Mouse (Mus musculus): ENCODE measurements around the gene Trpv5. TPM values are rescaled to one million over a fixed set of nuclear protein-coding genes. Genes with fewer than 3 reads are reported as not detected.

Trpv5 gene
- polyA plus RNA-seq, 1 experiment from 2014 or later = 0.07 TPM

DNA sequence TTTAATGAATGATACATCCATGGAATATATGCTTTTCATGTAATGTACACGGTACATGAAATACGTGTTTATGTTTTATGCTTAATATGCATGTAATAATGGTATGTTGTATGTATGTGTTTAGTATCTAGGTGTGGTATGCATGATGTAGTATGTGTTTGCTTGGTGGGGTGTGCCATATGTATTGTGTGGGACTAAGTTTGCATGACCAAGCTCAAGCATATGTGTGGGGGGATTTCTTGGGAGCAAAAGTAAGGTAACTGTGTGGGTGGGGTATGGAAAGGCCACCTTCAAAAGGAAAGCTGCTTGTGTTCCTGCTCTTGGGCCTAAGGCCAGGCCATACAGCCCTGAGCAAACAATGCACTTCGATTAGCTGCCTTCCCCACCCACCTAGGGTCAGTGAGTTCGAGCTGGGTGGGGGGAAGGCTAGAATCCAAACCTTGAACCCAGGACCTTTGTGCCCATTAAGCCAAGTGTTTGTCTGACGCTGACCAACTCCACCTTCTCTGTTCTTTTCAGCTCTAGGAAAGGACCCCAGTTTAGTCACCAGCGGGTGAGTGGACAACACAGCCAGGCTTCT, 42.6 kb downstream of the Trpv5 start:
- Histone ChIP-seq H3K4me2 (no peak overlapping the region), H3K9ac (no peak overlapping the region), H3K4me3 (no peak overlapping the region), H3K27me3 (replicated peaks) (no peaks in the 10 kb centered on the region), H3K27ac (no peak overlapping the region), H3K4me1 (no peaks in the 10 kb centered on the region), H3K9me3 (replicated peaks) (no peaks in the 10 kb centered on the region), H3K36me3 (no peaks in the 10 kb centered on the region)
- 52% methylated on average over 6 of the region's 6 CpGs for WGBS (ENCODE audit: insufficient replicate concordance)
- peak; percentile 37; the same call in 1 of the 2 replicates for ATAC-seq

DNA sequence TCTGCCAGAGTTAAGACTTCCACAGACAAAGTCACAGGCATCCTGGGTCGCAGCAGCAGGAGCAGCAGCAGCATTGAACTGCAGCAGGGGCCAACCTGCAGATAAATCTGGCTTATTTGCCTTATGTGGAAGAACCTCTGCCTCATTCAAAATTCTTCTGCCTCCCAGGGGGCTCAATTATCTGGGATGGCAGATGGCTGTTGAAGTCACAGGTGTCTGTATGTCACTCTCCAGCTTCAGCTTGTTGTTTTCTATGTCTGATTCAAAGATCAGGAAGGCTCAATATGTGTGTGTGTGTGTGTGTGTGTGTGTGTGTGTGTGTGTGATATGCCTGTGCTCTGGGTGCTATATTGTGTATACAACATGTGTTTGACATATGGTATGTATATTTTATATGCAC, 43.2 kb downstream of the Trpv5 start:
- H3K9ac ChIP-seq = no peak overlapping the region
- H3K27ac ChIP-seq = no peak overlapping the region
- H3K36me3 ChIP-seq = no peaks in the 10 kb centered on the region
- 23% methylated on average over 1 of the region's 1 CpGs for WGBS (ENCODE audit: insufficient replicate concordance)
- H3K4me2 ChIP-seq = no peak overlapping the region
- no peaks in the 10 kb centered on the region for H3K9me3 ChIP-seq (replicated peaks)
- H3K4me3 ChIP-seq = no peak overlapping the region
- no peaks in the 10 kb centered on the region for H3K4me1 ChIP-seq
- no peaks in the 10 kb centered on the region for H3K27me3 ChIP-seq (replicated peaks)
- no peak for ATAC-seq

DNA sequence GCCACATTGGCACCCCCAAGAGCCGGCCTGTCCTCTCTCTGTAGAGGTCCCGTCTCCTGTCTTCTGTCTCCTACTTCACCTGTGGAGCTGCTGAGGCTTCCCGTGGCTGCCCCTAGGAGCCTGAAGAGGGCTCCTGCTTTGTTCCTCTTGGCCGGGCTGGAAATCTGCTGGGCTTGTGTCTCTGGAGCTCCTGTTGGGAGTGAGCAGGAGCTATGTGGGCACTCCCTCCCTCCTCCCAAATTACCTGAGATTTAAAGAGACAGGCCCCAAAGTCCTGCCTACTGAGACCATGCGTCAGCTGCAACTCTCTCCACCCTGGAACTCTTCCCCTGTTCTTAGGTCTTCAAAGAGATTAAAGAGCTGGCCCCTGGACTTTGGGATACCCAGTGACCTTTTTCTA, 44.4 kb downstream of the Trpv5 start, which contains the start of gene Trpv6:
Gene Trpv6, minus strand, starts transcription at position 228 of the 400 bp plus-strand sequence.
- Histone ChIP-seq H3K9ac (no peak within 1 kb of the TSS), H3K27me3 (replicated peaks) (no peaks in the 10 kb centered on the region), H3K4me1 (no peaks in the 10 kb centered on the region), H3K36me3 (no peaks in the 10 kb centered on the region), H3K4me3 (no peak within 1 kb of the TSS), H3K27ac (no peak within 1 kb of the TSS), H3K4me2 (no peak within 1 kb of the TSS), H3K9me3 (replicated peaks) (no peaks in the 10 kb centered on the region)
- no peak for ATAC-seq
- 34% methylated on average over 5 of the region's 5 CpGs for WGBS (ENCODE audit: insufficient replicate concordance)

DNA sequence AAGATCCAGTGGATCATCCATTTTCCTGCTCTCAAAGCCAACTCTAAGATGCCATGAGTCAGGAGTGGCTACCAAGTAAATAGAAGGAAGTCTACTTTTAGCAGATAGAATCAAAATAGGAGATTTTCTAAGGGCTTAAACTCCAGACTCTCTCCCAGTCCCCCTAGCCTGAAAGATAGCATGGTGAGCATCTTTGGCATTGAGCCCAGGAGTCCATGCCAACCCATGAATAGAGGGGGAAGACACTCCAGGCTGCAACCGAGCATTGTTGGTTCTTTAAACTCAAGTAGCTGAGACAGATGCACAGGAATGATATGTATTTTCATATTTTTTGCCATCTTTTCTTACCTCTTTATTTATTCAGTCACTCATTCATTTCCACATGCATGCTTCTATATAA, 45.4 kb downstream of the Trpv5 start:
- H3K4me1 ChIP-seq = no peaks in the 10 kb centered on the region
- H3K9ac ChIP-seq = no peak overlapping the region
- no peaks in the 10 kb centered on the region for H3K36me3 ChIP-seq
- no peaks in the 10 kb centered on the region for H3K27me3 ChIP-seq (replicated peaks)
- H3K27ac ChIP-seq = no peak overlapping the region
- no peak for ATAC-seq
- H3K4me3 ChIP-seq = no peak overlapping the region
- no peak overlapping the region for H3K4me2 ChIP-seq
- no peaks in the 10 kb centered on the region for H3K9me3 ChIP-seq (replicated peaks)
- WGBS (ENCODE audit: insufficient replicate concordance) = 52% methylated on average over 1 of the region's 1 CpGs

DNA sequence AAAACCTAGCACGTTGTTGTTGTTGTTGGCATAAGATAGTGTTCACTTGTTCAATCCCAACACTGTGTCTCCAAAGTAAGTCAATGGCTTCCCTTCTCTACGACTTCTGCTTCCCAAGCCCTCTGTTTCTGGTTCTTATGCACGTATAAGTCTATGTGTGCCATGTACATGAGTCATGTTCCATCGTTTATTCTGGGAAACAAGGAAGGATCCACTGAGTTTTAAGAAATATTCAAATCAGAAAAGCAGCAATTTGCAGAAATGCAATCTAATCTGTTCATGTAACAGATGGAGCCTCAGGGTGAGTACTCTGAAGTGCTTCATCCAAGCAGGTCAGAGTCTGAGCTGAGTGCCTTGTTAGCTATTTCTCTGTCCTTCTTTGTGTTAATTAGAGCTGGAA, 49.0 kb downstream of the Trpv5 start:
- H3K9ac ChIP-seq = no peak overlapping the region

DNA sequence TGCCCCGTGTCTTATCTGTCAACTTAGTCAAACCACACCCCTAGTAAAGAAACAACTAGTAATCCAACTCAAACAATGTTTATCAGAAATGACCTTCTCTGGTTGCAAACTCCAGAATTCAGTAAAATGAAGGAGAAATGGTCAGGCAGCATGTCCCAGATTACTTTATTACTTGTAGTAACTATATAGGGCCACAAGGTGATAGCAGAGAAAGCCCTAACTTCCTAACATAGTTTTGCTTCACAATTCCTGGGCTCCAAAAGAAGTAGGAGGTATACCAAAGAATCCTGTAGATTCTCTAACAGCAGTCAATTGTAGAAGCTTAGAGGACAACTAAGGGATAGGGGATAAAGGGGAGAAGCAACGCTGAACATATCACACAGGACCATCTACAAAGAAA, 49.8 kb downstream of the Trpv5 start:
- Histone ChIP-seq H3K36me3 (no peaks in the 10 kb centered on the region), H3K4me2 (no peak overlapping the region), H3K27ac (no peak overlapping the region), H3K4me1 (no peaks in the 10 kb centered on the region), H3K27me3 (replicated peaks) (no peaks in the 10 kb centered on the region), H3K4me3 (no peak overlapping the region), H3K9ac (no peak overlapping the region), H3K9me3 (replicated peaks) (no peaks in the 10 kb centered on the region)
- WGBS (ENCODE audit: insufficient replicate concordance) = 46% methylated on average over 2 of the region's 2 CpGs
- ATAC-seq = no peak

More for the DNA sequence above, 49.0 kb downstream of the Trpv5 start:
- H3K4me1 ChIP-seq = no peaks in the 10 kb centered on the region
- WGBS (ENCODE audit: insufficient replicate concordance) = 56% methylated on average over 4 of the region's 4 CpGs
- no peak overlapping the region for H3K4me2 ChIP-seq
- no peaks in the 10 kb centered on the region for H3K36me3 ChIP-seq
- H3K27ac ChIP-seq = no peak overlapping the region
- H3K27me3 ChIP-seq (replicated peaks) = no peaks in the 10 kb centered on the region
- ATAC-seq = no peak
- no peak overlapping the region for H3K4me3 ChIP-seq
- no peaks in the 10 kb centered on the region for H3K9me3 ChIP-seq (replicated peaks)

DNA sequence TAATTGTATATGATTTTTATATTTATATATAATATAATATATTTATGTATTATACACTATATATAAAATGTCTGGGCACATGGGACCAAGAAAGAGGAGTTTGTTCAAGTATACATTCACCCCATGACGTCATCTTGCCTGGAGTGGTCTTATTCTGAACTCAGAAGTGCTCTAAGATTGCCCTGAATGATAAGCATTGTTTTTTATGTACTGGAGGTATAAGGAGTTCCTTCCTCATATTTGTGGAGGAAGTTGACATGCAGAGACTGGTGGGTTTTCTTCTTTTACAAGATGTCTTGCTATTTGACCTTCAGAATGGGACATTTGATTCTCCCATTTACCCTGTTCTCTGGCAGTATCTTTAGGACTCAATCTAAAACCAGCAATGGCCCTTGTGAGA, 52.4 kb downstream of the Trpv5 start:
- no peak for ATAC-seq
- no peak overlapping the region for H3K27ac ChIP-seq
- 35% methylated on average over 1 of the region's 1 CpGs for WGBS (ENCODE audit: insufficient replicate concordance)
- H3K4me2 ChIP-seq = no peak overlapping the region
- H3K9ac ChIP-seq = no peak overlapping the region
- H3K9me3 ChIP-seq (replicated peaks) = no peaks in the 10 kb centered on the region
- no peaks in the 10 kb centered on the region for H3K36me3 ChIP-seq
- no peaks in the 10 kb centered on the region for H3K4me1 ChIP-seq
- H3K27me3 ChIP-seq (replicated peaks) = no peaks in the 10 kb centered on the region
- no peak overlapping the region for H3K4me3 ChIP-seq

DNA sequence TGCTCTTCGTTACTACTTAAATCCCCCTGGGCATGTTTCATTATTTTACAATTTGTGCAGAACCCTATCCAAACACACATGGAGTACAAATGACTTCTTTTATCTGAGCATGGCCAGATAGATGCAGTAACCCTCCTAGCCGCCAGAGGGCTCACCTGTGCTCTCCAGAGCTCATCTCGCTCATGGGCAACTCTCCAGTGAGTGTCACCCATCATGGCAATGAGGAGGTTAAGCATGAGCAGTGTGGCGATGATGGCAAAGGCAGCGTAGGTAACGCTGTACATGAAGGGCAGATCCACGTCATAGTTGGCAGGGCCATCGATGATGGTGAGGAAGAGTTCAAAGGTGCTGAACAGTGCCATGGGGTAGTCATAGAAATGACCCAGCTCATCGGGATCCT, 57.9 kb downstream of the Trpv5 start:
- no peaks in the 10 kb centered on the region for H3K27me3 ChIP-seq (replicated peaks)
- H3K9me3 ChIP-seq (replicated peaks) = no peaks in the 10 kb centered on the region
- no peak overlapping the region for H3K27ac ChIP-seq
- H3K4me3 ChIP-seq = no peak overlapping the region
- WGBS (ENCODE audit: insufficient replicate concordance) = 58% methylated on average over 9 of the region's 9 CpGs
- no peak overlapping the region for H3K4me2 ChIP-seq
- ATAC-seq = peak; percentile 42; the same call in 1 of the 2 replicates
- H3K4me1 ChIP-seq = 0 out of 2 replicates have a peak, but pooled peaks cover 3% of the 10 kb centered on the region
- no peak overlapping the region for H3K9ac ChIP-seq
- H3K36me3 ChIP-seq = no peaks in the 10 kb centered on the region

DNA sequence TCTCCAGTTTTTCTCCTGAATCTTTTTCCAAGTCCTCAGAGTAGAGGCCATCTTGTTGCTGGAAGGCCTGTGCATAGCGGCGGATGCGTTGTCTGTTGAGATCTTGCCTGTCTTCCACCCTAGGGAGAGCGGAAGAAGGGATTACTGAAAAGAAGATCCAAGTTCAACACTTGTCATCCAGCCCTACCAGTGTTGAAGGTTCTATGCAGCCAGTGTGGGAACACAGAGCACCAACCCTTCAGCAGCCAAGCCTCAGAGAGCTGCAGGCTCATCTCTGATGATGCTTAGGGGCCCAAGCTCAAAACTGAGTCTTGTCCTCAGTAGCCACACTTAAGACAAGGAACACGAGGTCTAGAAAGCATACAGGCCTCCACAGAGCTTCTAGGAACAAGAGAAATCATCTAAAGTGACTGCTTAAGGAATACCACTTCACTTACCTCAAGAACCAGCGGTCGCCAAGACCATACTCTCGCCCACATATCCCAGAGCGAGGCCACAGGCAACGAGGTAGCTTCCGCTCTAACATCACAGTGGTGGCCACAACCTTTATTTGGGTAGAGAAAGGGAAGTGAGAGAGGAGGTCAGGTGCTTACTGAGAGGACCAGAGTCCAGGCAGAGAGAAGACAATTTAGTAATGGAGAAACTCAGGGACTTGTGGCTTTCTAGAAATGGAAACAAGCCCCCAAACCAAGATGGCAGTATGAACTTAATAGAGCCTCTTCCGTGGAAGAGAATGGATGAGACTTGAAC, 59.2 kb downstream of the Trpv5 start:
- Histone ChIP-seq H3K4me2 (no peak overlapping the region), H3K36me3 (no peaks in the 10 kb centered on the region), H3K9me3 (replicated peaks) (no peaks in the 10 kb centered on the region), H3K27ac (no peak overlapping the region), H3K4me3 (no peak overlapping the region), H3K9ac (no peak overlapping the region), H3K27me3 (replicated peaks) (no peaks in the 10 kb centered on the region), H3K4me1 (0 out of 2 replicates have a peak, but pooled peaks cover 3% of the 10 kb centered on the region)
- 71% methylated on average over 12 of the region's 12 CpGs for WGBS (ENCODE audit: insufficient replicate concordance)
- no peak for ATAC-seq

DNA sequence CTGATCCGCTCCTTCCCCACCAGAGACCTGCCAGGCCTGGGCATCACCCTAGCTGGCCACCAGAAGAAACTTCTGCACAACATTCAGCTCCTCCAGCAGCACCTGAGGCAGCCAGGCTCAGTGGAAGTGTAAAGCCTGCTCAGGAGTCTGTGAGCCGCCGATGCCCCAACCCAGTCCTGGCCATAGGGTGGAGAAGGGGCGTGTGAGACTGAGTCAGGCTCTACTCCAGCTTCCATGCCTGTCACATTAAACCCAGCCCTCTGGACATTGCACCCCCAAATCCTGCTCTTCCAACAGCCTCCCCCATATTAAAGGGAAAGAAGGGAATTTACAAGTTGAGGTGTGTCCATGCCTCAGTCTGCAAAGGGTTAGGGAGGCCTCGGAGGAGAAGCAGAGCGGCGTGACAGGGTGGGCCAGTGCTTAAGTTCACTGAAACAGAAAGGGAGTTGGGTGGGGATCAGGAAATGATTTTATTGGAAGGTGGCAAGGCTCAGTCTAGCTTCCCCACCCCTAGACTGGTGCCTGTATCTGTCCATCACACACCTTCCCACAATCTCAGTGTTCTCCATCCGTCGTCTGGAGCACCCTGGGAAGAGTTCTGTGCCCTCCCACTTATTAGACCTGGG, 60.3 kb downstream of the Trpv5 start:
- H3K36me3 ChIP-seq = no peaks in the 10 kb centered on the region
- H3K27me3 ChIP-seq (replicated peaks) = no peaks in the 10 kb centered on the region
- no peak overlapping the region for H3K9ac ChIP-seq
- 81% methylated on average over 9 of the region's 9 CpGs for WGBS (ENCODE audit: insufficient replicate concordance)
- H3K4me3 ChIP-seq = no peak overlapping the region
- ATAC-seq = no peak
- no peaks in the 10 kb centered on the region for H3K9me3 ChIP-seq (replicated peaks)
- H3K27ac ChIP-seq = no peak overlapping the region
- 0 out of 2 replicates have a peak, but pooled peaks cover 3% of the 10 kb centered on the region for H3K4me1 ChIP-seq
- no peak overlapping the region for H3K4me2 ChIP-seq

DNA sequence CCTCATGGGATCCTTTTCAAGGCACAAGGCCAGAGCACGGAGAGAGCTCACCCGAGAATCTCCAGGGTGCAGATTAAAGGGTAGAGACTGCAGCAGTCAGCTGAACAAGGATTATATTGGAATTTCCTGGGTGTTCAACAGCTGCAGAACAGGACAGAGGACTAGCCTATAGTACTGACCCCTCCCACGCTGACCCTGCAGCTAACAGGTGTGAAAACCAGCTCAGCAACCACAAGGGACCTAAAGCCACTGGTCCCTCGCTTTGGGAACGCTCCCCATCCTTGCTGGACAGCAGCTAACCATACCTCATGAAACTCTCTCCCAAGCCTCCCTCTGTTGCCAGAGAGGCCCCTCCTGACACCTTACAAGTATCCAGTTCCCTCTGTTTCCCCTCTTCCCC, 72.9 kb downstream of the Trpv5 start:
- peaks cover 10% of the 10 kb centered on the region for H3K4me1 ChIP-seq
- WGBS (ENCODE audit: insufficient replicate concordance) = 47% methylated on average over 5 of the region's 5 CpGs
- no peaks in the 10 kb centered on the region for H3K9me3 ChIP-seq (replicated peaks)
- peaks cover 23% of the 10 kb centered on the region for H3K27me3 ChIP-seq (replicated peaks)
- H3K36me3 ChIP-seq = no peaks in the 10 kb centered on the region
- no peak overlapping the region for H3K4me2 ChIP-seq
- H3K27ac ChIP-seq = no peak overlapping the region
- no peak overlapping the region for H3K9ac ChIP-seq
- ATAC-seq = no peak
- no peak overlapping the region for H3K4me3 ChIP-seq

DNA sequence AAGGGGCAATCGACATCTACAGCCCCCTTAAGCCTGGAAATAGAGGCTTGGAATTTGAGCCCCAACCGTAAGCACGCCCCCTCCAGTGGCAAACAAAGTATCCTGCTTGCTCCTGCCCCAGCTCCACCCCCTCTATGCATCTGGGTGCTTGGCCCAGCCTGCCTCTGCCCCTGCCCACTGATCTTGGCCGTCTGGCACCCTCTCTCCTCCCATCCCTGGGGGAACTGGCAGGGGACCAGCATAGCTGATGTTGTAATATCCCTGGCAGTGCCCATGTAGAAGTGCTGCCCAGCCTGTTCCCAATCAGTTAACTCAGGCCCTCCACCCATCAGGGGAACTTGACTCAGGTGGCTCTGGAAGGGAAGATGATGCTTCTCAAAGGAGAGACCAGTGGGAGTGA, 74.4 kb downstream of the Trpv5 start:
- 28% methylated on average over 4 of the region's 4 CpGs for WGBS (ENCODE audit: insufficient replicate concordance)
- Histone ChIP-seq H3K36me3 (no peaks in the 10 kb centered on the region), H3K9ac (no peak overlapping the region), H3K27ac (no peak overlapping the region), H3K4me2 (peak overlapping the region; percentile 86), H3K27me3 (replicated peaks) (peaks cover 23% of the 10 kb centered on the region), H3K9me3 (replicated peaks) (no peaks in the 10 kb centered on the region), H3K4me1 (peaks cover 10% of the 10 kb centered on the region), H3K4me3 (no peak overlapping the region)
- ATAC-seq = no peak

Data from liver, embryonic 12.5 days (tissue).